Mouse (Mus musculus) spleen, adult 2 months (tissue): ENCODE data around the gene Rhbdl3. TPM values are rescaled to one million over a fixed set of nuclear protein-coding genes. Genes with fewer than 3 reads are reported as not detected.

Experiments used
- DNase-seq, 2 experiments: peaks; one replicate each; pipeline versions ENCODE4 v3.0.0 to v3.0.0-alpha.2; 2012 to 2021; ENCODE audit warnings: low spot score in 2 of 2, low read depth in 1 of 2
- H3K27ac ChIP-seq: fragments of 200-500 bp; 2 replicates; pipeline ENCODE4 v1.5.1; 2012; ENCODE audit warnings: low read length, inconsistent platforms; ENCODE audit not compliant: insufficient read depth
- H3K27me3 ChIP-seq: fragments of 200-500 bp; 2 replicates; pipeline ENCODE4 v1.6.1; 2012; ENCODE audit warnings: mild to moderate bottlenecking, moderate library complexity, low read length, inconsistent platforms; ENCODE audit not compliant: control insufficient read depth, insufficient read depth
- H3K36me3 ChIP-seq: fragments of 200-500 bp; 2 replicates; pipeline ENCODE4 v1.6.1; 2012; ENCODE audit warnings: mild to moderate bottlenecking, low read length, inconsistent platforms; ENCODE audit not compliant: control insufficient read depth, insufficient read depth
- H3K4me1 ChIP-seq: fragments of 200-500 bp; 2 replicates; pipeline ENCODE4 v1.6.1; 2011; ENCODE audit warnings: inconsistent platforms; ENCODE audit not compliant: control insufficient read depth, insufficient read depth, insufficient read length
- H3K4me3 ChIP-seq: fragments of 200-500 bp; 2 replicates; pipeline ENCODE4 v1.5.1; 2011; ENCODE audit warnings: mild to moderate bottlenecking, inconsistent platforms; ENCODE audit not compliant: insufficient read depth, insufficient read length; ENCODE audit errors: extremely low read depth
- CTCF ChIP-seq: fragments of 200-500 bp; IDR thresholded peaks from 2 replicates; pipeline ENCODE4 v1.5.1; 2011; ENCODE audit warnings: mild to moderate bottlenecking, inconsistent platforms; ENCODE audit not compliant: insufficient read depth, insufficient read length, insufficient replicate concordance; ENCODE audit errors: extremely low read depth
- POLR2A ChIP-seq: fragments of 200-500 bp; IDR thresholded peaks from 2 replicates; pipeline ENCODE4 v1.6.1; 2011; ENCODE audit warnings: low read depth, low read length, inconsistent platforms
- WGBS: fragments of 180-500 bp; shearing (Covaris S2); methylation state at CpG from one replicate; pipeline ENCODE4 v1.1.7; 2018; 5-methylcytosine and 5-hydroxymethylcytosine counted together
- polyA plus RNA-seq: library from polyadenylated mRNA; depleted of rRNA; stranded (reverse); fragments of >200 nt; gene quantifications from 2 replicates; pipeline ENCODE4 v1.2.3, GENCODE M21; 2012; rRNA removed

Rhbdl3 gene
- polyA plus RNA-seq, 1 experiment: 2.9 TPM

DNA sequence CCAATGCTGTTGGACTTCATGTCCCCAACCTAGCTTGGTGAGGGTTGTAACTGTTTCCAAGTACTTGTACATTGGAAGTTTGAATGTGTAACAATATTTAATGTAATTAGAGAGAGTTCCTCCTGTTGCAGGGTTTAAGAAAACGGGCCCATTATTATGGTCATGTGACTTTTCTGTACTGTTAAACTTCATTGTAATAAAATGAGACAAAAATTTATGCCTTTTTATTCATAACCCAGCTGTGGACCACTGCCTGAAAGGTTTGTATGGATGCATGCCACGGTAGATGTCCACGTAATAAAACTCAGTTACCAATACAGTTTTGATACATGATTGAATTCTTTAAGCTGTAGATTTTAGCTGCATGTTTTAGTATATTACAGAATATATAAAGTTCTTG is 95.2 kb downstream of the Rhbdl3 start:
- Histone ChIP-seq H3K36me3 (peaks cover 47% of the 10 kb centered on the region), H3K27ac (no peak overlapping the region), H3K4me3 (no peak overlapping the region), H3K27me3 (no peaks in the 10 kb centered on the region), H3K4me1 (no peaks in the 10 kb centered on the region)
- WGBS: 93% methylated on average over 3 of the region's 3 CpGs
- TF ChIP-seq POLR2A: no peak
- no peak for TF ChIP-seq CTCF
- no peak for DNase-seq

DNA sequence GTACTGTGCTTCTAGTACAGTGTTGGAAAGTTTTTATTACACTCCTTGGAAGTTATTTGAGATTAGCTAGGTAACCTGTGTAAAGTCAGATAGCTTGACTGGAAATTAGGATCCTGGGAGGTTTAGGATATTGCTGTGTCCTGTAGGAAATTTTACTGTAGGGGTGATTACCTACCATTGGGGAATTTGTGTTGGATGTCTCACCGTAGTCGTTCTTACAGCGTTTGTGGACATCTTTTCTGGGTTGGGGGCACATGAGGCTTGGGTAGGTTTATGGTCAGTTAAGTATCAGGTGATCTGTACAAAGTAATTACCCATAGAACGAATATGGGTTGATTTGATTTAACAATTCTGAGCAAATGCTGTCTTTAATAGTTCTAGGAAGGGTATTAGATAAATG is 95.9 kb downstream of the Rhbdl3 start:
- H3K4me3 ChIP-seq: no peak overlapping the region

More for the DNA sequence above, 95.9 kb downstream of the Rhbdl3 start:
- no peak overlapping the region for H3K27ac ChIP-seq
- H3K27me3 ChIP-seq: no peaks in the 10 kb centered on the region
- no peak for DNase-seq
- no peaks in the 10 kb centered on the region for H3K4me1 ChIP-seq
- WGBS: 97% methylated on average over 4 of the region's 4 CpGs
- H3K36me3 ChIP-seq: peaks cover 45% of the 10 kb centered on the region
- TF ChIP-seq POLR2A (no peak), CTCF (no peak)

Other genes with a start within 250 kb of the Rhbdl3 start
- gene Crlf3, start 219.9 kb upstream of the Rhbdl3 start, polyA plus RNA-seq: 49.7 and 52.2 TPM in 2 replicates
- 0.60 and 0.62 TPM in 2 replicates for gene Atad5, start 211.5 kb upstream of the Rhbdl3 start, polyA plus RNA-seq
- 1.9 and 2.2 TPM in 2 replicates for gene Tefm, start 158.7 kb upstream of the Rhbdl3 start, polyA plus RNA-seq
- 12.6 and 16.4 TPM in 2 replicates for gene Adap2, start 146.8 kb upstream of the Rhbdl3 start, polyA plus RNA-seq
- gene Rnf135, start 117.1 kb upstream of the Rhbdl3 start, polyA plus RNA-seq: 7.3 and 10.0 TPM in 2 replicates
- 4.0 and 5.4 TPM in 2 replicates for gene Rhot1, start 91.9 kb upstream of the Rhbdl3 start, polyA plus RNA-seq
- gene 5730455P16Rik, start 77.1 kb downstream of the Rhbdl3 start, polyA plus RNA-seq: 3.5 and 4.7 TPM in 2 replicates
- 64.0 and 67.3 TPM in 2 replicates for gene Zfp207, start 82.4 kb downstream of the Rhbdl3 start, polyA plus RNA-seq
- gene Psmd11, start 127.7 kb downstream of the Rhbdl3 start, polyA plus RNA-seq: 21.3 and 36.0 TPM in 2 replicates
- gene Cdk5r1, start 176.1 kb downstream of the Rhbdl3 start, polyA plus RNA-seq: 4.7 and 9.2 TPM in 2 replicates